Mouse (Mus musculus) CH12.LX (cell line): ENCODE data around the gene Gm12790. TPM values are rescaled to one million over a fixed set of nuclear protein-coding genes. Genes with fewer than 3 reads are reported as not detected.
"Not testable (repeated sequence)": the region's sequence is repeated elsewhere in the genome, so short reads cannot be mapped to it uniquely, and the experiment has no call there.

ENCODE experiments used
- DNase-seq: peaks from one replicate; pipeline ENCODE4 v3.0.0-alpha.2; 2013; ENCODE audit errors: extremely low read depth
- H3K27ac ChIP-seq: 2 replicates; pipeline ENCODE4 v1.5.1; 2012; ENCODE audit warnings: low read depth, mild to moderate bottlenecking, control low read depth, moderate library complexity; ENCODE audit not compliant: insufficient read depth
- H3K27me3 ChIP-seq: replicated peaks from 2 replicates; pipeline ENCODE3; 2012; ENCODE audit warnings: inconsistent platforms
- H3K36me3 ChIP-seq, 2 experiments: replicated peaks in 1 of 2; 2 replicates each; pipeline versions ENCODE3 to v1.6.1; 2012; ENCODE audit warnings: inconsistent platforms in 1 of 2, low read length in 1 of 2, mild to moderate bottlenecking in 1 of 2, mixed read lengths in 1 of 2, moderate library complexity in 1 of 2; ENCODE audit not compliant: control insufficient read depth in 1 of 2, insufficient read depth in 1 of 2
- H3K4me1 ChIP-seq, 2 experiments: 2 replicates each; pipeline ENCODE4 v1.6.1; 2012; ENCODE audit warnings: inconsistent platforms in 1 of 2, moderate library complexity in 1 of 2; ENCODE audit not compliant: insufficient read depth in 2 of 2, control insufficient read depth in 1 of 2
- H3K4me2 ChIP-seq: 2 replicates; pipeline ENCODE4 v1.6.1; 2012; ENCODE audit warnings: low read depth, mild to moderate bottlenecking, control low read depth; ENCODE audit not compliant: poor library complexity, insufficient read depth, severe bottlenecking
- H3K4me3 ChIP-seq, 3 experiments: fragments of 150-350 bp in 1 of 3; sonication (generic) in 1 of 3; replicated peaks in 1 of 3; 2 replicates each; pipeline versions ENCODE3 to v1.5.1; 2011 to 2012; ENCODE audit warnings: low read depth in 2 of 3, low read length in 2 of 3, mild to moderate bottlenecking in 2 of 3, moderate library complexity in 2 of 3, control low read depth in 1 of 3, improper control_type of control experiment in 1 of 3, inconsistent platforms in 1 of 3, mixed read lengths in 1 of 3; ENCODE audit not compliant: poor library complexity in 1 of 3
- H3K79me2 ChIP-seq: replicated peaks from 2 replicates; pipeline ENCODE4 v1.6.1; 2012; ENCODE audit warnings: mild to moderate bottlenecking, moderate library complexity; ENCODE audit not compliant: control insufficient read depth, poor library complexity, insufficient read depth, severe bottlenecking; ENCODE audit errors: extremely low read depth
- H3K9ac ChIP-seq: 2 replicates; pipeline ENCODE4 v1.6.1; 2012; ENCODE audit warnings: low read depth, mild to moderate bottlenecking, control low read depth, moderate library complexity; ENCODE audit not compliant: insufficient read depth
- H3K9me3 ChIP-seq: replicated peaks from 2 replicates; pipeline ENCODE3; 2012; ENCODE audit warnings: low read length, inconsistent platforms, mixed read lengths
- CHD2 ChIP-seq: IDR thresholded peaks from 2 replicates; pipeline ENCODE4 v1.6.1; 2011; ENCODE audit warnings: low read length, improper control_type of control experiment
- ETS1 ChIP-seq: conservative IDR thresholded peaks from 2 replicates; pipeline ENCODE4 v1.6.1; 2012; ENCODE audit warnings: low read depth, mild to moderate bottlenecking, inconsistent platforms, low read length, improper control_type of control experiment, moderate library complexity
- HCFC1 ChIP-seq: IDR thresholded peaks from 2 replicates; pipeline ENCODE4 v1.6.1; 2012; ENCODE audit warnings: low read depth, mild to moderate bottlenecking, inconsistent platforms, low read length, improper control_type of control experiment
- IRF4 ChIP-seq: IDR thresholded peaks from 2 replicates; pipeline ENCODE4 v1.6.1; 2014; ENCODE audit warnings: low read depth, mild to moderate bottlenecking, inconsistent platforms, low read length, improper control_type of control experiment
- JUND ChIP-seq: conservative IDR thresholded peaks from 2 replicates; pipeline ENCODE4 v1.6.1; 2011; ENCODE audit warnings: low read depth, low read length, improper control_type of control experiment
- MAFK ChIP-seq: IDR thresholded peaks from 2 replicates; pipeline ENCODE4 v1.6.1; 2011; ENCODE audit warnings: low read length, improper control_type of control experiment; ENCODE audit not compliant: insufficient replicate concordance
- MEF2A ChIP-seq: IDR thresholded peaks from 2 replicates; pipeline ENCODE4 v1.6.1; 2014; ENCODE audit warnings: low read depth, mild to moderate bottlenecking, inconsistent platforms, low read length, improper control_type of control experiment, borderline replicate concordance
- NELFE ChIP-seq: IDR thresholded peaks from 2 replicates; pipeline ENCODE4 v1.6.1; 2011; ENCODE audit warnings: low read depth, low read length, improper control_type of control experiment
- NRF1 ChIP-seq: IDR thresholded peaks from 2 replicates; pipeline ENCODE4 v1.6.1; 2014; ENCODE audit warnings: low read depth, mild to moderate bottlenecking, inconsistent platforms, low read length, improper control_type of control experiment, moderate library complexity
- POLR2A ChIP-seq: IDR thresholded peaks from 2 replicates; pipeline ENCODE4 v1.6.1; 2011; ENCODE audit warnings: low read depth, mild to moderate bottlenecking, improper control_type of control experiment, low read length
- POLR2AphosphoS2 ChIP-seq: IDR thresholded peaks from 2 replicates; pipeline ENCODE4 v1.6.1; 2011; ENCODE audit warnings: low read depth, low read length, improper control_type of control experiment
- RAD21 ChIP-seq: IDR thresholded peaks from 2 replicates; pipeline ENCODE4 v1.6.1; 2011; ENCODE audit warnings: low read depth, mild to moderate bottlenecking, low read length, improper control_type of control experiment, moderate library complexity
- RCOR1 ChIP-seq: conservative IDR thresholded peaks from 2 replicates; pipeline ENCODE4 v1.6.1; 2012; ENCODE audit warnings: low read depth, mild to moderate bottlenecking, inconsistent platforms, low read length, improper control_type of control experiment
- SIN3A ChIP-seq: IDR thresholded peaks from 2 replicates; pipeline ENCODE4 v1.6.1; 2012; ENCODE audit warnings: low read length, improper control_type of control experiment, inconsistent platforms
- SMC3 ChIP-seq: IDR thresholded peaks from 2 replicates; pipeline ENCODE4 v1.6.1; 2011; ENCODE audit warnings: low read depth, low read length, improper control_type of control experiment
- TBP ChIP-seq: conservative IDR thresholded peaks from 2 replicates; pipeline ENCODE4 v1.6.1; 2011; ENCODE audit warnings: low read depth, low read length, improper control_type of control experiment
- USF1 ChIP-seq: IDR thresholded peaks from 2 replicates; pipeline ENCODE4 v1.6.1; 2014; ENCODE audit warnings: low read depth, mild to moderate bottlenecking, inconsistent platforms, low read length, improper control_type of control experiment
- ZC3H11A ChIP-seq: IDR thresholded peaks from 2 replicates; pipeline ENCODE4 v1.6.1; 2012; ENCODE audit warnings: low read depth, mild to moderate bottlenecking, inconsistent platforms, low read length, improper control_type of control experiment
- ZKSCAN1 ChIP-seq: IDR thresholded peaks from 2 replicates; pipeline ENCODE4 v1.6.1; 2012; ENCODE audit warnings: low read depth, inconsistent platforms, low read length, improper control_type of control experiment, borderline replicate concordance
- ZNF384 ChIP-seq: IDR thresholded peaks from 2 replicates; pipeline ENCODE4 v1.6.1; 2012; ENCODE audit warnings: low read depth, low read length, improper control_type of control experiment, inconsistent platforms
- dilution Hi-C: fragments of 300-500 bp; cut with MboI; formaldehyde crosslinking; loops from 2 replicates; pipeline ENCODE4 v1.14.3; 2020; ENCODE audit warnings: low sequenced_read_pairs; ENCODE audit not compliant: extremely low pct_unique_long_range_greater_than_20kb, extremely low pct_ligation_motif_present
- in situ Hi-C: fragments of 300-500 bp; cut with MboI; formaldehyde crosslinking; loops from 3 replicates; pipeline ENCODE4 v1.14.3; 2019; ENCODE audit warnings: low sequenced_read_pairs, low pct_ligation_motif_present, low pct_unique_long_range_greater_than_20kb, mixed read lengths
- polyA plus RNA-seq: library from polyadenylated mRNA; unstranded; fragments of >175 nt; gene quantifications from 2 replicates; pipeline ENCODE4 v1.2.1, GENCODE M21; 2012; ENCODE audit warnings: low read depth; ENCODE audit not compliant: insufficient read length
- total RNA-seq, 2 experiments: library from RNA; depleted of rRNA; stranded (reverse); fragments of 300-350 nt in 1 of 2; fragments of >200 nt in 1 of 2; gene quantifications; 2 replicates each; pipeline ENCODE4 v1.2.3; 2012 to 2014

The Gm12790 gene
- total and polyA plus RNA-seq, 3 experiments: not detected

GRCm38 (mm10) chr4:101997426-101997825, 16.6 kb upstream of the Gm12790 start:
- no peaks in the 10 kb centered on the region for H3K27me3 ChIP-seq
- H3K4me3 ChIP-seq: no peak overlapping the region
- no peak overlapping the region for H3K27ac ChIP-seq
- in situ Hi-C loops (no loop called here), dilution Hi-C loops (no loop called here)
- no peak overlapping the region for H3K4me2 ChIP-seq
- DNase-seq: no peak
- H3K79me2 ChIP-seq: no peaks in the 10 kb centered on the region
- no peak overlapping the region for H3K9ac ChIP-seq
- TF ChIP-seq CHD2 (no peak), ZNF384 (no peak), MEF2A (no peak), IRF4 (no peak), POLR2A (no peak), NELFE (no peak), ZKSCAN1 (no peak), NRF1 (no peak), RAD21 (no peak), SIN3A (no peak), JUND (no peak), POLR2AphosphoS2 (no peak), MAFK (no peak)
- no peaks in the 10 kb centered on the region for H3K36me3 ChIP-seq
- peaks cover 12% of the 10 kb centered on the region for H3K9me3 ChIP-seq
- H3K4me1 ChIP-seq: no peaks in the 10 kb centered on the region

DNA sequence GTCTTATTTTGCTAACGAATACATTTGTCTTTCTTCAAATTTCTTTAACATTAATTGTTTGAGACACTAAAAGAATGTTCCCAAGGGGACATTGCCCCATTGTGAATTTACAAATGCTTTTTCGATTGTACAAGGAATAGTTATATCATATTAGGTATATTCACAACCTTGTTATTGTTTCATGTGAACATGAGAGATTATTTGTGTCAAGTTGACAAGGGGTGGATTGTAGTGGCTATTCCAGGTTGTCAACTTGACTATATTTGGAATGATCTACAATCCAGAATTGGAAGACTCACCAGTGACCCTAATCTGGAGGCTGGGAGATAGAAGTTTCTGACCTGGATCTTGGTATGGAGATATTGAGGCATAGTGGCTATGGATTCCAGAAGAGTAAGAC, 5.5 kb upstream of the Gm12790 start, which contains the start of gene Gm12789:
Gm12789 (plus strand) TSS at position 301 of the 400 bp plus-strand sequence.
- H3K27me3 ChIP-seq, H3K36me3 ChIP-seq, H3K4me2 ChIP-seq, H3K9me3 ChIP-seq, H3K9ac ChIP-seq, in situ Hi-C loops, H3K4me3 ChIP-seq, H3K27ac ChIP-seq, H3K4me1 ChIP-seq, H3K79me2 ChIP-seq, dilution Hi-C loops, DNase-seq: not testable (repeated sequence)

DNA sequence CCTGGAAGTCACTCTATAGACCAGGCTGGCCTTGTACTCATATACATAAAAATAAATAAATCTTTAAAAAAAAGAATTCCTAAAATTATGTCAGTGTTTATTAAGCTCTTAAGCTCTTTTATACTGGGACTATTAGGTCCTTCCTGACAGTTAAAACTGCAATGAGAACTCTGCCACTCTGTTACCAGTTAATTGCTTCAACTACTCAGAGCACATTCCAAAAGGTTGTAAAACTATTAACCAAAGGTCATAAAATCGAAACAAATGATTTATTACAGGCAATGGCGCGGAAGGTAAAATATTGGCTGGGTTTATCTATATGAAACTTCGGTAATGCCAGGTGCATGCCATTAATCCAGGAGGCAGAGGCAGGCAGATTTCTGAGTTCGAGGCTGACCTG, 4.8 kb upstream of the Gm12790 start:
- TF ChIP-seq SMC3 (no peak), MAFK (no peak), RAD21 (no peak), ETS1 (no peak), ZNF384 (no peak), USF1 (no peak), HCFC1 (no peak), ZKSCAN1 (no peak), ZC3H11A (no peak), RCOR1 (no peak), TBP (no peak)

GRCm38 (mm10) chr4:101940107-101940506, 40.7 kb downstream of the Gm12790 start, which contains the start of gene Gm12794:
TSS of gene Gm12794 (plus strand) at chr4:101940407.
- H3K27ac ChIP-seq, dilution Hi-C loops, H3K36me3 ChIP-seq, H3K79me2 ChIP-seq, H3K9me3 ChIP-seq, H3K9ac ChIP-seq, H3K4me3 ChIP-seq, H3K4me2 ChIP-seq, DNase-seq, in situ Hi-C loops, H3K4me1 ChIP-seq, H3K27me3 ChIP-seq: not testable (repeated sequence)

More for the DNA sequence above, 4.8 kb upstream of the Gm12790 start:
- H3K27ac ChIP-seq: no peak overlapping the region
- no peaks in the 10 kb centered on the region for H3K9me3 ChIP-seq
- no peak for DNase-seq
- H3K27me3 ChIP-seq: no peaks in the 10 kb centered on the region
- no peak overlapping the region for H3K4me3 ChIP-seq
- H3K79me2 ChIP-seq: no peaks in the 10 kb centered on the region
- H3K4me1 ChIP-seq: no peaks in the 10 kb centered on the region
- no peak overlapping the region for H3K4me2 ChIP-seq
- H3K9ac ChIP-seq: no peak overlapping the region
- no peaks in the 10 kb centered on the region for H3K36me3 ChIP-seq
- dilution Hi-C loops (no loop called here), in situ Hi-C loops (no loop called here)
